Mouse (Mus musculus) adrenal gland, adult 18-20 months (tissue): ENCODE measurements around the gene Ebf3. TPM values are rescaled to one million over a fixed set of nuclear protein-coding genes. Genes with fewer than 3 reads are reported as not detected.
A peak's percentile ranks its signal among the peaks of the same experiment; 100 is the strongest.

Experiments used
- DNase-seq, 2 experiments: peaks; one replicate each; pipeline ENCODE4 v3.0.0; 2021 to 2022; ENCODE audit warnings: low spot score in 2 of 2
- long read RNA-seq, 2 experiments: library from polyadenylated mRNA; stranded (forward); transcript quantifications; one replicate each; pipeline ENCODE4 v2.0.0; 2021
- total RNA-seq, 2 experiments: library from RNA; stranded (reverse); gene quantifications; 1 replicate in 1 of 2; 2 replicates in 1 of 2; pipeline ENCODE4 v1.2.3; 2021

The Ebf3 gene
- total RNA-seq, result 10 to 100 TPM in 1 of 2 experiments, 1 to 10 TPM in 1; 2.6 to 12.3 TPM
- long read RNA-seq, experiment 1, partial matches to known transcripts, result 1 of 4 reads
- long read RNA-seq, experiment 1, other reads (novel, unspliced or antisense), result 3 of 4 reads
- long read RNA-seq, experiment 2, partial matches to known transcripts, result 1 of 6 reads
- long read RNA-seq, experiment 2, other reads (novel, unspliced or antisense), result 5 of 6 reads

GRCm38 (mm10) chr7:137313904-137314691, at the start of gene Ebf3:
Gene Ebf3, minus strand, starts transcription at chr7:137314445.
- peak; percentile 86 to 88 for DNase-seq

DNA sequence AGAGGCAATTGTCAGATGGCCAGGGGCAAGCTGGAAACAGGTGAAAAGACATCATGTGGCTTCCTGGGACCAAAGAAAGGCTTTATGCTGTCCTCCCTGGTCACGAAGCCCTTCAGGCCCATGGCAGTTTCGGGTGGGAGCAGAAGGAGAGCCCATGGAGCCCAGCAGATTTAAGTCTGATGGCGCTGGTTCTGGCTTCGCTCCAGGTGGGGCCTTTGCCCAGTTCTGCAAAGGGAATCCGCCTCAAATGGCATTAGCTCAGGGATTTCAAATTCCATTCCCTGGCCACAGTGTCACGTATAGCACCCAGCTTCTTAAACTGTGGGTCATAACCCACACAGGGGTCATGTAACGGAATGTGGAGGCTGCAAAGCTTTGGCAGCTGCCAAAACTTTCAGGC, 32.6 kb upstream of the Ebf3 start:
- no peak for DNase-seq

DNA sequence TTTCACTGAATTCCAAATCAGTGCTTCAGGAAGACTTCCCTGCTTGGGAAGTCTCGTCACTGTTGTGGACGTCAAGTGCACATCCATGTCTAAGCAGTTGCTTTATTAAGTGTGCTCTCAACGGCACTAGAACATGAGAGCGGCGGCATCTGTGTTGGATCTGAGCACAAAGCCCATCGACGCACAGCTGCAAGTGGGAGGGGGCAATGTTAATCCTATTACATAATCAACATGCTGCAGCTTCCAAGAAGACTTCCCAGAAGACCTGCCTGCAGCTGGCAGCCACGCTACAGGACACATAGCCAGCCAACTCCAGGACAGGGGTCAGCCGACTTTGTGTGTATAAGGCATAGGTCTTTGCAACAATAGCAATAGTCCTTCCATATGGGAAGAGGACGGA, 31.8 kb upstream of the Ebf3 start:
- DNase-seq, result no peak

DNA sequence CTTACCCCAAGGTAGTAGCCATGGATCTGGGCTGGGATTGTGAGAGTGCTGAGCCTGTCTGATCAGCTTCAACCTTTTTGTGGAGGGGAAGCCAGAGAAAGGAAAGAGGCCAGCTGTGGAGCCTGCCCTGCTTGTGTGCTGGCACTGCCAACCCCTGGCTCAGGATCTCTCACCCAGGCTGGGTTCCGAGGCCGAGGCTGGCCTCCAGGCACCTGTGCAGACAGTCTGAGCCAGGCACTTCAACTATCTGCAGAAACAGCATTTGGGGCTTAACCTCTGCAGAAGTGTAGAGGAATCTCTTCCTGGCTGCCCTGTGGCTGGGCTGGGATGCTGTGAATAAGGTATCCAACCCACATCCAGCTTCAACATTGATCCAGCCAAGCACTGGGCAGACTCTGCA, 19.7 kb upstream of the Ebf3 start:
- DNase-seq, result no peak

- no peak for DNase-seq
Measured at GRCm38 (mm10) chr7:137322926-137323325, 8.7 kb upstream of the Ebf3 start.

- no peak for DNase-seq
Measured at GRCm38 (mm10) chr7:137321961-137322784, 7.9 kb upstream of the Ebf3 start.

DNA sequence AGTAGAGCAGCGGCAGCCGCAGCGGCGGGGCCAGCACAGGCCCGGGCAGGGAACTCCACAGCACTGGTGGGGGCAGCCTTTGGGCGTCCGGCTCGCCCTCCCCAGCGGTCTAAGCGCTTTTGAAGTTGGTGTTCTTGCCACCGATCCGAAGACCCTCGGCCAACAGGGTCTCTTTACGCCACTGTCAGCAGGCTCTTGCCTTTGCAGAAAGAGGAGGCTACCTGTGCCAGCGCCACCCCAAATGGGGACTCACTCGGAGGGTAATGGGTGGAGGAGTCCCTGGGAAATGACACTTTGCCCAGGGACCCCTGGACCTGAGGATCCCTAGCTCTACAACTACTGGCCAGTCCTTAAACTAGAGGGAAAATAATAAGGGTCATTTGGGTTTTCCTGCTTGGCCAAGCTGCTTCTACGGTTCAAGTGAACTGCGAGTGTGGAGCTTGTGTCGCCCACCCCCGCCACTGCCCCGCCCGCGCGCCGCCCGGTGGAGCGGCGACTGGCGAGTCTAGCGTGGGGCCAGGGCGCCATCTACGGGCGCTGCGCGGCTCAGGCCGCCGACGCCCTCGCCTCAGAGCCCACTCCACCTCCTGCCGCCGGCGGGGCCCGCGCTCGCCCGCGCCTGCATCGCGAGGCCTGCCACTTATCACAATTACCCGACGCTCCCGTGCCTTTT, 7.0 kb upstream of the Ebf3 start:
- peak; percentile 59 to 70 for DNase-seq

DNA sequence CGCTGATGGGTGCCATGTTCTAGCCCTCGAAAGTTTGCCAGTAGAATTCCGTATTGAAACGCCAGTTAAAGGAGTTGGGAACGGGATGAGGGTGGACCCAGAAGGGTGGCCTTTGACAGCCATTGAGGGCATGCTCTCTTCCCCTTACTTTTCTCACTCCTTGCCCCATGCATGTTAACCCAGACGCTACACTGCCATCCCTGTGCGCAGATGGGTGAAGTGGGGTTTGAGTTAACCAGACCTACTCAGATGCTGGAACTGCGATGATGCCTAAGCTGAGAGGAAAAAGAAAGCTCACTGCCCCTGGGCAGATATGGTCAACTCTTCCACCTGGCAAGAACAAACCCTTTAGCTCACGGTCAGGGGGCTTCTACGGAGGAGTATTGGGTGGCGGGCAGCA, 6.1 kb upstream of the Ebf3 start:
- no peak for DNase-seq

DNA sequence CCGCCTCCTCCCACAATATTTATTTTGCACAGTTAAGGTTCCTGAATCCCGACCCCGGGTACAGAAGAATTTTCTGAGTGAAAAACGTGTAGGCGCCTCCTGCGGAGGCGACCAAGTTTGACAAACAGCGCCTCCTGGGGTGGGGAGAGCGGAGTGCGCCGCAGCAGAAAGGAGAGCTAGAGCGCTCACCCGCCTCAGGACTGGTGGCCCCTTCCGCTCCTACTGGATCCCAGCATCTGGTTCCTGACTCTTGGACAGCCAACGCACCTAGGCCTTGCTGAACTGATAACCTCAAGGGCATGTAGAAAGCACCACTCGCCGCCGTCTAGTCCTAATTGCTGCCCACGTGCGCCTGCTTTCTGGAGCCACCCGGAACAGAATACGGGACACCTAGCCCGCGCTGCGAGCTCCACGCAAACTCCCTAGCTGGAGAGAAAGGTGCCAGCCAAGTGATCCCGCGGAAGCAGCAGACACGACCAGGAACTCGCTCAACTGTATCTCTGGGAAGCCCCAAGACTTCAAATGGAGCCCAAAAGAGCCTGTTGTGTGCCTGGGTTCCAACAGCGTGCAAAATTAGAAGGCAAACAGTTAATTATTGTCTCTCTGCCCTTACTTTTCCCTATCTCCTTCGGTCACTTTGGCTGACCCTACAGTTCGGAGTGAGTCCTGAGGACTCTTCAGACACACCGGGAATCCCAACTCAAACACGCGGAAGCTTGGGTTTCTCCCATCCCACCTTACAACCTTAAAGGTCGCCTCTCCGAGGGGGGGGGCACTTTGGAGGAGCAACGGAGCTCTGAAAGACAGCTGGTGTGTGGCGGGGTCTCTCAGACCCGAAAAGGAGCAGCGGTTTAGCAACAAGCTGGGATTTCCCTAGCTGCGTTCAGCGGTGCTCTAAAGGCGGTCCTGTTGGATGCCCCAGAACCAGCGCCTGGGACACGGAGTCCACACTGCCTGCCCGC, 5.0 kb upstream of the Ebf3 start:
- DNase-seq, result no peak

DNA sequence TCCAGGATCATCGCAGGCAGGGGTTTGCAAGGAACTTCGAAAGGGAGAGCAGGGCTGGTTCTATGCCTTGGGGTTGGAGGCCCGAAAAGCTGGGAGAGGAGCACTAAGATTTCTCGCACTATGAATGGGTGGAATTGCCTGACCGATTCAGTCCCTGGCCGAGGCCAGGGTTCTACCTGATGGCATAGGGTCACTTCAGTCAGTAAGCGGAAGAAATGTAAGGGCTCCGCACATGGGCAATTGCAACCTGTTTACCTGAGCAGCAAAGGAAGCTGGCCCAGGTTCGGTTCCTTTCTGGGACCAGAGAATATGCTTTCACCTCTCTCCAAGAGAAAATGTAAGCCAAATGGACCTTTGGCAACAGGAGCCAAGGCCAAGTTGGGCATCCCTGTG, 4.1 kb upstream of the Ebf3 start:
- DNase-seq, result no peak

DNA sequence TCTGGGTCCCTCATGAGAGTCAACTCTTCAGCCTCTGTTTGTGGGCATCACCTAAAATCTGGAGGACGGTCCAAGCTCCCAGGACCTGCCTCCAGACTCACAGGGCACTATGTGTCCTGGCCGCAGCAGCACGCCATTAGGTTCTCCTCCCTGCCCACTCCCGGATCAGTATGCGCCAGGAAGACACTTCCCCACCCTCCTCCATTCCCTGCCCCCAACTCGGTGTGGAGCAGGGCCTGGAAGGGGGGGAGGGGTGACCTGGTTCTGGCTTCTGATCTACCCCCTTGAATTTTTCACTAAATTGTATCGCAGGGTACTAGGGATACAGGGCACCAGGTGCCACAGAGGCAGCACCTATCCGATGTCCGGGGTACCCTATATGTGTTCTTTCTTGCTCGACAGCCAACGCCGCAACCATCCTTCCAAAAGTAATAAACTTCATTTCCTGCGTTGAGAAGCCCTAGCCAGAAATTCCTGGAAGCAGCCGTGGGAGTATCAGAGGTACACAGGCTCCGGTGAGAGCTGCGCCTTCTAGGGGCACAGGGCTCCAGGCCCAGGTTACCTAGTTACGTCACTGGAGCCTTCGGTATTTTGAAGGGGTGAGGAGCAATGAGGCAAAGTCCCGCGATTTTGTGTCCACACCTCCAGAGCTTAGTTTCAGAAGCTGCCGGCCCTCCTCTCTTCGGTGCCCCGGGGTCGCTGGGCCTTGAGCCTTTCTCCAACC, 3.6 kb upstream of the Ebf3 start:
- DNase-seq, result no peak

- DNase-seq, result no peak
Measured at GRCm38 (mm10) chr7:137316926-137317658, 2.8 kb upstream of the Ebf3 start.

- no peak for DNase-seq
Measured at GRCm38 (mm10) chr7:137316181-137316925, 2.1 kb upstream of the Ebf3 start.

DNA sequence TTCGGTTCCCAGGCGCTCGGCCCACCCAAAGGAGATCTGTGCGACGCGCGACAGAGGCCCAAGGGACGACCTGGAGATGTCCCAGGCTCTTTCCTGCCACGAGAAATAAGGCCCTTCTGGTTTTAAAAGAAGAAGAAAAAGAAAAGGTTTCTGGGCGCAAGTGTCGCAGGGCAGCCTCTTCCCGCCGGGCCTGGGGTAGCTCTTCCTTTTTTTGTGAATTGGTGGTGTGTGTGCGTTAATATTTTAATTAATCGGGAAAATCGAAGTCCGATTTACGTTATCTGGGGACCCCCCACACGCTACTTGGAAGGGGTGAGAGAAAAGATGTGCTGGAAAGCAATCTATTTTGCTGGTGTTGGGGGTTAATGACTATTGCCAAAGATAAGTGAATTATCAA, 1.3 kb upstream of the Ebf3 start:
- DNase-seq, result no peak

- DNase-seq, result no peak
Measured at GRCm38 (mm10) chr7:137314710-137315543, 682 bp upstream of the Ebf3 start.

- no peak for DNase-seq
Measured at GRCm38 (mm10) chr7:137313183-137313903, 902 bp downstream of the Ebf3 start.

GRCm38 (mm10) chr7:137312933-137313182, 1.4 kb downstream of the Ebf3 start:
- no peak for DNase-seq
